Mouse (Mus musculus) T-helper 17 cell (primary cell): ENCODE measurements at regions not wholly inside any gene's neighbourhood (a gene's known extent, or its start where the extent isn't known, plus 50 kb on each side); places are given as distances from the start of the nearest gene placed in this dataset.

Experiments
- in situ Hi-C, 2 experiments: fragments of 300-600 bp; cut with MboI, MseI; formaldehyde crosslinking; loops; 1 replicate in 1 of 2; 2 replicates in 1 of 2; pipeline ENCODE4 v1.15.1; 2025; ENCODE audit warnings: high pct_unique_total_duplicates in 2 of 2

GRCm38 (mm10) chr8:23504704-23505103, 1093.5 kb downstream of the Mrps31 start:
- in situ Hi-C loops: loop anchor here in 1 of 2 experiments (10.0 kb wide), 1 partner anchor 150 kb away; no protein-coding TSS in a partner anchor

GRCm38 (mm10) chr8:23505216-23505615, 1094.1 kb downstream of the Mrps31 start:
- in situ Hi-C loops: loop anchor here in 1 of 2 experiments (10.0 kb wide), 1 partner anchor 150 kb away; no protein-coding TSS in a partner anchor

GRCm38 (mm10) chr8:23505966-23506365, 1094.8 kb downstream of the Mrps31 start:
- in situ Hi-C loops: loop anchor here in 1 of 2 experiments (10.0 kb wide), 1 partner anchor 149 kb away; no protein-coding TSS in a partner anchor

- in situ Hi-C loops: loop anchor here in 1 of 2 experiments (10.0 kb wide), 1 partner anchor 147 kb away; no protein-coding TSS in a partner anchor
Observed at GRCm38 (mm10) chr8:23507661-23508060, 1096.5 kb downstream of the Mrps31 start.

GRCm38 (mm10) chr8:23510076-23510475, 1098.9 kb downstream of the Mrps31 start:
- in situ Hi-C loops: no loop called here

- in situ Hi-C loops: no loop called here
Observed at GRCm38 (mm10) chr8:23510561-23510960, 1099.4 kb downstream of the Mrps31 start.

GRCm38 (mm10) chr8:23511264-23511663, 1100.1 kb downstream of the Mrps31 start:
- in situ Hi-C loops: no loop called here

GRCm38 (mm10) chr8:23511792-23512191, 1100.6 kb downstream of the Mrps31 start:
- in situ Hi-C loops: no loop called here

- in situ Hi-C loops: no loop called here
Observed at GRCm38 (mm10) chr8:23516469-23516868, 1105.3 kb downstream of the Mrps31 start.

- in situ Hi-C loops: no loop called here
Observed at GRCm38 (mm10) chr8:23531551-23532142, 1120.5 kb downstream of the Mrps31 start.

GRCm38 (mm10) chr8:23537681-23538359, 1126.7 kb downstream of the Mrps31 start:
- in situ Hi-C loops: no loop called here

- in situ Hi-C loops: no loop called here
Observed at GRCm38 (mm10) chr8:23553565-23554473, 1142.7 kb downstream of the Mrps31 start.

GRCm38 (mm10) chr8:23560836-23561235, 1149.7 kb downstream of the Mrps31 start:
- in situ Hi-C loops: no loop called here

GRCm38 (mm10) chr8:23561683-23562385, 1150.7 kb downstream of the Mrps31 start:
- in situ Hi-C loops: no loop called here

GRCm38 (mm10) chr8:23562504-23562903, 1151.3 kb downstream of the Mrps31 start:
- in situ Hi-C loops: no loop called here

- in situ Hi-C loops: no loop called here
Observed at GRCm38 (mm10) chr8:23563065-23564020, 1152.2 kb downstream of the Mrps31 start.

GRCm38 (mm10) chr8:23567906-23568305, 1156.7 kb downstream of the Mrps31 start:
- in situ Hi-C loops: no loop called here

- in situ Hi-C loops: no loop called here
Observed at GRCm38 (mm10) chr8:23571338-23571737, 1154.3 kb downstream of the Adam3 start.

GRCm38 (mm10) chr8:23580106-23580505, 1145.5 kb downstream of the Adam3 start:
- in situ Hi-C loops: no loop called here

- in situ Hi-C loops: no loop called here
Observed at GRCm38 (mm10) chr8:23580701-23581100, 1145.0 kb downstream of the Adam3 start.
